Mouse (Mus musculus) inflammation-experienced regulatory T-cells, adult 6 months (primary cell): Measurements from ENCODE around the gene Slc17a1. TPM values are rescaled to one million over a fixed set of nuclear protein-coding genes. Genes with fewer than 3 reads are reported as not detected.

Experiments
- ATAC-seq: one replicate; pipeline ENCODE4 v1.8.0; 2017
- polyA plus RNA-seq, 3 experiments: library from polyadenylated mRNA; unstranded; fragments of 100-300 nt; shearing (Covaris generic); gene quantifications; one replicate each; pipeline ENCODE4 v1.2.1; 2017

Gene Slc17a1
- polyA plus RNA-seq = not detected

- no peak for ATAC-seq
Measured at GRCm38 (mm10) chr13:23867405-23867804, at the start of gene Slc17a1. Slc17a1 (plus strand) TSS chr13:23867750.

- ATAC-seq = no peak
Measured at GRCm38 (mm10) chr13:23820179-23820940, 47.2 kb upstream of the Slc17a1 start.

DNA sequence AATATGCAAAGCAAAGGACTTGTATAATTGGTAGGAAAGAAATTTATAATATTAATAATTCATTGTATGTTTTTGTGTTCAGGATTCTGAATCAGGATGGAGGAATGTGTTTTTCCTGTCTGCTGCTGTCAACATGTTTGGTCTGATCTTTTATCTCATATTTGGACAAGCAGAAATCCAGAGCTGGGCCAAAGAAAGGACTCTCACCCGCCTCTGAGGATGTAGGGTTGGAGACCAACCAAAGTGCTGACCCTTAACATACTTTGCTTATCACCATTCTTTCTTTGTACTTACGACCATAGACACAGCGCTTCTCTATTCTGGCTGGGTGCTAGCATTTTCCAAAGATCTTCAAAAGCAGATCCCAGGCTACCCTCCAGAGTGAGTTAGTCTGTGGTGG is 45.3 kb upstream of the Slc17a1 start:
- no peak for ATAC-seq

GRCm38 (mm10) chr13:23826606-23827005 is 40.9 kb upstream of the Slc17a1 start:
- no peak for ATAC-seq

- ATAC-seq = no peak
Measured at GRCm38 (mm10) chr13:23833053-23833452, 34.5 kb upstream of the Slc17a1 start.

DNA sequence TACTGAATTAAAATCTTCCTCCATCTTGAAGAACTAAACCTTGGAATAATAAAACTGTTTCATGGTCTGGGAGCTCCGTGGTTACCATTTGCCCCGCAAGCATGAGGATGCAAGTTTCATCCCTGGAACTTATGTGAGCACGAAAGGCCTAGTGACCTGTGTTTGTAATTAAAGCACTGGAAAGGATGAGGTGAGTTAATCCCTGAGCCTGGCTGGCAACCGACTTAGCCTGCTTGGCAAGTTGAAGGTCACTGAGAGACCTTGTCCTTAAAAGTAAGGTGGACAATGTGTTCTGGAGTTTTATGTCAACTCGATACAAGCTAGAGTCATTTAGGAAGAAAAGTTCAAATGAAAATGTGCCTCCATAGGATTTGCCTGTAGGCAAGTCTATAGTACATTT is 32.7 kb upstream of the Slc17a1 start:
- ATAC-seq = no peak

- no peak for ATAC-seq
Measured at GRCm38 (mm10) chr13:23836630-23837029, 30.9 kb upstream of the Slc17a1 start.

DNA sequence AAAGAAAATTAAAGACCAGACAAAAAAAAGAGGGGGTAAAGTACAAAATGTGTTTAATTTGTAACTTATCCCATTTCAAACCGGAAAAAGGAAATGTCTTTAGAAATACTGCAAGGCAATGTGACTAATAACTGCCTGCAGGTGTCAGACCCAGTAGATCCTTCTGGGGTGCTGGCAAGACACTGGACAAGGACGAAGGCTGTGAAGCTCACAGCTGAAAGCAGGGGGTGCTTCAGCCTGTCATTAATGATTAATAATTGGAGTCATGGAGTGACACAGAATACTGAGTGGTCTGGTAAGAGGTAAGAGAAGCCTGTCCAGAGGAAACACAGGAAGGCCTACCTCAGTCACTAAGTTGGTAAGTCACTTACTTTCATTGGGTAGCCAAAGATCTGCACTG is 28.2 kb upstream of the Slc17a1 start, which contains the start of gene Slc17a3:
Gene Slc17a3 (plus strand): TSS at position 127 of the 400 bp plus-strand sequence.
- ATAC-seq = no peak

GRCm38 (mm10) chr13:23845851-23846250 is 21.7 kb upstream of the Slc17a1 start:
- ATAC-seq = no peak

DNA sequence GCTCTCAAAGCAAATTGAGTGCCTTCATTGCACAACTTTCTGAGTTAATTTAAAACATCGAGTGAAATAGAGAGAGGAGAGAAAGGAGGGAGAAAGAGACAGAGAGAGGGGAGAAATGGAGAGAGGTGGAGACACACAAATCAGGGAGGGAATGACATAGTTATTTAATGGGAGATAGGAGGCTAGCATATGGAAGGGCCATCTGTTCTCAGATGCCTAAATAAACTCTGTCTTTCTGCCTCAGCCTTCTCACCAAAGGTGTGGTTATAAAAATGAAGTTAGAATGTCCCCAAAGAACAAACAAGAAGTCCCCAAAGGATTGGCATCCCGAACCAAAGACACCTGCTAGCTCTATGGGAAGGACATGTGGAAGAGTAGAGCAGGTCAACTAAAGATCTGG is 18.3 kb upstream of the Slc17a1 start:
- no peak for ATAC-seq

- ATAC-seq = no peak
Measured at GRCm38 (mm10) chr13:23856401-23856800, 11.1 kb upstream of the Slc17a1 start.

DNA sequence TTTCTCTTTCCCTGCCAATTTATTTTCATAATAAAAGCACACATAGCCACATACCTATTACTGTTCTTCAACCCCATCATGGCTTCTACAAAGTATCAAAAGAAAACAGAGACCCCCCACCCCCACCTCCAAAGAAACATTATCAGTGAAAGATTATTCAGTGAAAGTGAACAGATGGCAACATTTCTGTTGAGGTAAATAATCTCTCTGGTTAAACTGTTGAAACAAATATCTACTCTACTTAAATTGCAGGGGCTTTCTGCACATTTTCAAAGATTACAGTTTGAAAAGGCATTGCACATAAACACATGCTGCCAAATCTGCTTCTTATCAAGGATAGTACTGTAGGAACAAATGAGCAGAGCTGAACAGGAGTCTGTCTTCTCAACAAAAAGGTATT is 5.7 kb upstream of the Slc17a1 start:
- ATAC-seq = no peak

DNA sequence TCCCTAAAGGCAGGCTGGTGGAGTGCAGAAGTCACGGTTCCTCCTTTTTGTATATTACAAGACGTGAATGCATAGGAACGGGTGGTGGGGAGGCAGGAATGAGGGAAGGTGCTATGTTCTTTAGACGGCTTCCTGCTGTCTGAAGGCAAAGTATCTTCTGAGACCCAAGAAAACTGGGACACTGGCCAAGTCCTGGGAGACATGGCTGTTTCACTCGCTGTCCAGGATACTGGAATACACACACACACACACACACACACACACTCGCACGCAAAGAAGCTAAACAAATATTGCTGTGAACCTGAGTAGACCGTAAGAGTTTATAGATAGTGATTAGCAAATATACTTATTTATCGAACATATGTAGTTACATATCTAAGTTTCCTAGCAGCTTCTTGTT is 2.8 kb upstream of the Slc17a1 start:
- ATAC-seq = no peak

DNA sequence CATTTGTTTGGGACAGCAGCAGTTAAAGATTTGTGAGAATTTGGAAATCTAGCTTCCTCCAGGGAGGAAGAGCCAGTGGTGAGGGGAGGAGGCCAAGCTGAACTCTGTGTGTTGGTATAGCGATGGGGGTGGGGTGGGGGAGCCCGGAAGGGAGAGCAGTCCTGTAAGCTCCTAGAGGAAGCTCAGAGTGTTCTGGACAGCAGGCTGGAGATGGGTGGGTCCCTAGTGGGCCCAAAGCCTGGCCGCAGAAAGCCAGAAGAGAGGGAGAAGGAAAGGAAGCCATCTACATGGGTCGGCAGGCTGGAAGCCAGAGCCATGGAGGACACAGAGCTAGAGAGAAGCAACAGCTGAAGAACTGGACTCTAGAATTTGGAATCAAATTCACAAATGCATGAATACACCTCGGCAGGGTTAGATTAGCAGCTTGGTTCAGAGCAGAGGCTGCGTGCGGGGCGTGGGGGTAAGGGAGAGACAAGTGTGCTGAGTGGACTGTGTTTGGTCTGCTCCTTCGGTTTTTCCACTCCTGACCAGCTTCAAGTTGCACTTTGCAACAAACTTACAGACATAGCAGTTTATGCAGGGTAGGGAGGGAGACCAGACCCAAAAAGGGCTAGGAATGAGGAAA is 1.4 kb upstream of the Slc17a1 start:
- ATAC-seq = no peak

DNA sequence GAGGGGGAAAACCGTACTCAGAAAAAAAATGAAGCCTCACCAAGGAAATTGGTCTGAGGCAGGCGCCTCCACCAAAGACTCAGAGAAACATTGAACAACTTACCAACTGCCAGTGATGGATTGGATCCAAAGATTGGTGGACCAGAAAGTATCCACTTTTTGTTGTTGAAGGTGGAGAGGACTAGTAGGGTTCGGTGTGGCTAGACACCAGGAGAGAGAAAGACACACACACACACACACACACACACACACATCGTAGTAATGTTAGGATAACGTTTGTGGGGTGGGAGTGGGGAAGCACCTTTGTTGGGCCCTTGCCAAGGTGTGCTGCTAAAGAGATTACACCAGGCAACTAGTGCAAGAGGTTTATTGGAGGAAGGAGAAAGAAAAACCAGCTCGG is 550 bp upstream of the Slc17a1 start:
- ATAC-seq = no peak

GRCm38 (mm10) chr13:23868790-23869533 is 1.4 kb downstream of the Slc17a1 start:
- no peak for ATAC-seq

DNA sequence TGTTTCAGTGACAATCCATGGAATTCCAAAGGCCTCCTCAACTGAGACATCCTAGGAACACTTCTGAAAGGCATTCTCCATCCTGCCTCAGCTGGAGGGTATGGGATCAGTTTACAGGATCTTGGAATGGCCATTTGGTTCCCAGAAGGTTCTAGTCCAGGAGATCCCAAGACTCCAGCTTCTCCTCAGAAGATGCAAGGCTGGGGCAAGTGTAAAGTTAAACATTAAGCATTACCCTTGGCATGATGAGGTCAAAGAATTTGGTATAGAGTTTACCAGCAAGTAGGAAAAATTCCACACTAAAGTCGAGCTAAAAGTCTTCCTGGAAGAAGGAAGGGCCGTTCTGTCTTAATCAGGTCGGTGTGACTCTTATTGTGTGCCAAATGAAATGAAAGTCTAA is 2.4 kb downstream of the Slc17a1 start:
- ATAC-seq = no peak

DNA sequence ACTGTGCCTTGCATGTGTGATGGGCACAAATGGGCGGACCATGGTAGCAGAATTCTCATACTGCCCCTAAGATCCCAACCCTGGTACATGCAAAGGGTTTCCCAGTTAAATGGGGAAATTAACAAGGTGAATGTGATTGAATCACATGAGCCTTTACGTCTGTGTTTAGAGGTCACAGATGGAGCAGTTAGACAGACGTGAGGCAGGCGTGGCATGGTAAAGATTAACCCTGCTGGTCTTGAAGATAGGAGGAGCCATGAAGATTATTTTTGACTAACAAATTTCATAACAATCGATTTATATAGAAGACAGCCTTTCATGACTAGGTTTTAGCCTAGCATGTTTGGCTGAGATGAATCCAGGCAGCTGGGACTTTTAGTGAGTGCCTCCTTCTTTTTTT is 5.6 kb downstream of the Slc17a1 start:
- no peak for ATAC-seq

DNA sequence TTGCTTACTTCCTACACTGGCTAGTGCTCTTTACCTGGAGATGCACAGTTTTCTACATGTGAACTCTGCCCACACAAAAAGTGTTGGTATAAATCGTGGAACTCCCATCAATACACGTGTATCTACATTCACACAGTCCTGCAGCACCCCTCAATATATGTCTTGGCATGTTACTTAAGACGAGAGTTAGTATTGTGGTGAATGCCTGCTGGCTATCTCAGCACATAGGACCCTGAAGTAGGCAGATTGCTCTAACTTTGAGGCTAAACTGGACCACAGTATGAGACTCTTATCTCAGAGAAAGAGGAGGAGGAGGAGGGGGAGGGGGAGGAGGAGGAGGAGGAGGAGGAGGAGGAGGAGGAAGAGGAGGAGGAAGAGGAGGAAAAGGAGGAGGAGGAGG is 11.6 kb downstream of the Slc17a1 start:
- no peak for ATAC-seq

DNA sequence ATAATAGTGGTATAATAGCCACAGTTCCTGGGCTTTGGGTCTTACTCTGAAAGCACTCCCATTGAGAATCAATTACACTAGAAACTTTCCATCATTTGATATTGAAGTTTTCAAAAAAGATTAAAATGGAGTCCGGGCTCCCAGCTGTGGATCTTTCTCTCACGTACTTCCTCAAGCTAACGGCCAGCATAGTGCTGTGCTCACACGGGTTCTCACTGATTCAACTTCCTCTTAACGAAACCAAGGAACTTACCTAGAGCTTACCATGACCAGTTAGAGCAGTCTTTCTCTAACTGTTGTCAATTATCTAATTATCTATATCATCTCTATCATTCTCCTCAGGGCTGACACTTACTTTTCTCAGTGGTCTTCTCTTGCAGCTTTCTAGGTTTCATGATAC is 12.1 kb downstream of the Slc17a1 start:
- ATAC-seq = no peak

- no peak for ATAC-seq
Measured at GRCm38 (mm10) chr13:23885540-23885939, 18.0 kb downstream of the Slc17a1 start.

DNA sequence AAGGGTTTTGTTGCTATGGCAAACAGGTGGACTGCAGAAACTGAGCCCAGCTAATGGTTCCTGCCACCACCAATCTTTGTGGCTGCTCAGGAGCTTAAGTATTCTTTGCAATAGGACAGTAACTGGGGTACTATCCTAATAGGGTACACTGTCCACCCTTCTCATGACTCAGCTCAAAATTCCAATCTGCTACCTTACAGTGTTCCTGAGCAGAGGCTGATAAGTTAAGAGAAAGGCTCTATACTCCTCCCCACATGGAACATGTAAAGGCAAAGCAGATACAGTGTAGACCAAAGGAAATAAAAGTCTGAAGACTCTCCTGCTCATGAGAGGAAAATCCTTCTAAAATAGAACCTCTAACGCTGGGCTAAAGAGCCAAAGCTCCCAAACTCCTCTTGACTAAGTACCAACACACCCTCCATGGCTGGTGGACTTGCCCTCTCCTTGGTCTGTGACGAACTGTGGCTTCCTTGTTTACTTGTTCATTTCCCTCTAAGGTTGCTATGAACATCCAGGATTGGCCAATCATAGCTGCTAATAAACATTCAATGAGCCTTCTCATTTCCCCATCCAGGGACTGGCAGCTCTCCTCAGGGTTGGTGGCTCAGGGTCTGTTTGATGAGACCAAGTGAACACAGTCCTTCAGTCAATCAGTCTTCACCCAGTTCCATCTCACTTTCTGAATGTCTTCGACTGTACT is 19.6 kb downstream of the Slc17a1 start:
- no peak for ATAC-seq

- no peak for ATAC-seq
Measured at GRCm38 (mm10) chr13:23889011-23889605, 21.6 kb downstream of the Slc17a1 start.
